Mouse (Mus musculus) stomach, postnatal 0 days (tissue): ENCODE measurements around the gene Ccdc169. TPM values are rescaled to one million over a fixed set of nuclear protein-coding genes. Genes with fewer than 3 reads are reported as not detected.

Experiments
- ATAC-seq: fragments of 200-750 bp; cut with Nextera tagmentation; 2 replicates; pipeline ENCODE4 v1.8.0; 2017; ENCODE audit not compliant: low FRiP score, low TSS enrichment
- DNase-seq: peaks from one replicate; pipeline ENCODE4 v3.0.0-alpha.2; 2016; ENCODE audit warnings: low spot score
- H3K27ac ChIP-seq: fragments of 300-500 bp; sonication (generic); replicated peaks from 2 replicates; pipeline ENCODE4 v1.5.1; 2014; ENCODE audit warnings: mild to moderate bottlenecking, control low read depth
- H3K27me3 ChIP-seq: fragments of 300-500 bp; sonication (generic); 2 replicates; pipeline ENCODE4 v1.6.1; 2014; ENCODE audit warnings: low read length; ENCODE audit not compliant: control insufficient read depth, insufficient read depth
- H3K36me3 ChIP-seq: fragments of 300-500 bp; sonication (generic); 2 replicates; pipeline ENCODE4 v1.6.1; 2014; ENCODE audit warnings: low read length, mixed read lengths; ENCODE audit not compliant: control insufficient read depth, insufficient read depth
- H3K4me1 ChIP-seq: fragments of 300-500 bp; sonication (generic); replicated peaks from 2 replicates; pipeline ENCODE4 v1.6.1; 2014; ENCODE audit warnings: antibody characterized with exemption; ENCODE audit not compliant: control insufficient read depth, insufficient read depth
- H3K4me2 ChIP-seq: fragments of 300-500 bp; sonication (generic); replicated peaks from 2 replicates; pipeline ENCODE4 v1.6.1; 2014; ENCODE audit warnings: low read depth, mild to moderate bottlenecking, control low read depth, moderate library complexity
- H3K4me3 ChIP-seq: fragments of 300-500 bp; sonication (generic); 2 replicates; pipeline ENCODE4 v1.5.1; 2014; ENCODE audit warnings: low read depth, low read length, control low read depth
- H3K9ac ChIP-seq: fragments of 300-500 bp; sonication (generic); 2 replicates; pipeline ENCODE4 v1.6.1; 2014; ENCODE audit warnings: mild to moderate bottlenecking, low read length, control low read depth, mixed read lengths
- H3K9me3 ChIP-seq: fragments of 300-500 bp; sonication (generic); 2 replicates; pipeline ENCODE4 v1.6.1; 2016; ENCODE audit warnings: low read length; ENCODE audit not compliant: control insufficient read depth
- CTCF ChIP-seq: IDR thresholded peaks from 2 replicates; pipeline ENCODE4 v1.5.1; 2016; ENCODE audit warnings: antibody characterized with exemption, low read depth, mild to moderate bottlenecking, moderate library complexity
- EP300 ChIP-seq: optimal IDR thresholded peaks from 2 replicates; pipeline ENCODE3; 2016; ENCODE audit warnings: antibody characterized with exemption
- WGBS: fragments of 180-500 bp; shearing (Covaris S2); extraction: QIAGEN DNeasy Blood & Tissue Kit; methylation state at CpG from one replicate; pipeline ENCODE4 v1.1.7; 2014; 5-methylcytosine and 5-hydroxymethylcytosine counted together
- microRNA-seq: library from miRNA; unstranded; fragments of <30 nt; microRNA quantifications from one replicate; pipeline ENCODE4, GENCODE M21; 2016
- polyA plus RNA-seq: library from polyadenylated mRNA; unstranded; fragments of >200 nt; fragmentation: Nextera tagmentation; extraction: Ambion mirVana; gene quantifications from 2 replicates; pipeline ENCODE4 v1.2.1, GENCODE M21; 2015

Ccdc169 gene
- polyA plus RNA-seq, 1 experiment from 2014 or later = 0.05 TPM

DNA sequence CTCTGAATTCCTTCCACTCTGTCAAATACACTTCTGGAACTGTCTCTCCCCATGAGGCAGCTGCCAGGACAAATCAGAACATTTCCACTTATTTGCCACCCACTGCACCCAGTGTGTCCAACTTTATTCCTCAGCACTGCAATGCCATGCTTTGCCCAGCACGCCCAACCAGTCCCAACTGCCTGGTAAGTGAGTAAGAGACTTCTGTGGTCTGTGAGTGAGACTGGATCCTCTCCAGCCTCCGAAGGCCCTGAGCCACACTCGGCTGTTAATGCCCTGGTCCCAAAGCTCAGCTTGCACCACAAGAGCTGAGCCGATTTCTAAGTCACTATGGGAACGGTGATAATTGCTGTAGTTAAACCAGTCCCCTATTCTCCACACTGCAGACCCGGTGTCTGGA, 70.5 kb downstream of the Ccdc169 start:
- ATAC-seq (0 out of 2 replicates have a peak, but pooled peaks have one; percentile 4), DNase-seq (no peak)
- WGBS = 75% methylated on average over 6 of the region's 6 CpGs
- Histone ChIP-seq H3K9me3 (no peaks in the 10 kb centered on the region), H3K4me1 (no peaks in the 10 kb centered on the region), H3K4me3 (no peak overlapping the region), H3K4me2 (no peak overlapping the region), H3K27ac (no peak overlapping the region), H3K27me3 (no peaks in the 10 kb centered on the region), H3K36me3 (no peaks in the 10 kb centered on the region), H3K9ac (no peak overlapping the region)
- TF ChIP-seq CTCF (no peak), EP300 (no peak)

DNA sequence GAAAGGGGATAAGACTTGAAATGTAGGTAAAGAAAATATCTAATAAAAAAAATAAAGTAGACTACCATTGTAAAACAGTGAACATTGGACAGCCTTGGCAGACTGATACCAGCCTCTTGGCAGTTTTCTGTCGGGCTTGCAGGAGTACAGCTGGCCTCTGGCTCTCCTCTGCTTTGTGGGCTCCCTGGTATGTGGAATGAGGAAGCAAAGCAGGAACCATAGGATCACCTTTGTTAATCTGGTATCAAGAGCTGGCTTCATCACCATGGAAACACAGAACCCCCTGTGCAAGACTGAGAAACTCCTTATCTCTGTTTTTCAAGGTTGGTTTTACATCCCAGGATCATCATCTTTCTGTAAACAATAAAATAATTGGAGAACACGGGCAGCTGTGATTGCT, 75.1 kb downstream of the Ccdc169 start:
- DNase-seq = no peak
- WGBS = 25% methylated on average over 2 of the region's 2 CpGs

DNA sequence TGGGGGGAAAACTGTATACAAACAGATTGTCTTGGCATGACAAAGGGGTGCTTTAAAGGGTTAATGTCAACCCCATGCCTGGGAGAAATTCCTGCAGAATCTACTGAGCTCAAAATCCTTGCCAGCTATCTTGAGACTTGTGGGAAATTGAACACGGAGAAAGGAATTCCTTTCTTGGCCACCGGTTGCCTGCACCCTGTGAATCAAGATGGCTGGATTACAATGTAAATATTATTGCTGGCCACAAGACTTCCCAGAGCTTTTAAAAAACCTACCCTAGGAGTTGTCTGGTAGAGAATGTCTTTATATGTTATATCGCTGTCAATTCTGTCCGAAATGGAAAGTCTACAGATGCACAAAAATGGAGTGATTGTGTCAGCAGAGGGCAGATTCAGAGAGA, 76.6 kb downstream of the Ccdc169 start:
- Histone ChIP-seq H3K4me3 (no peak overlapping the region), H3K9ac (no peak overlapping the region), H3K4me1 (no peaks in the 10 kb centered on the region), H3K36me3 (no peaks in the 10 kb centered on the region), H3K27ac (no peak overlapping the region), H3K9me3 (no peaks in the 10 kb centered on the region), H3K4me2 (no peak overlapping the region), H3K27me3 (no peaks in the 10 kb centered on the region)
- ATAC-seq (no peak), DNase-seq (no peak)
- no peak for TF ChIP-seq CTCF
- TF ChIP-seq EP300 = no peak
- 35% methylated on average over 4 of the region's 4 CpGs for WGBS

More for the DNA sequence above, 75.1 kb downstream of the Ccdc169 start:
- ATAC-seq = no peak
- Histone ChIP-seq H3K9me3 (no peaks in the 10 kb centered on the region), H3K36me3 (no peaks in the 10 kb centered on the region), H3K4me3 (no peak overlapping the region), H3K9ac (no peak overlapping the region), H3K27ac (no peak overlapping the region), H3K4me2 (no peak overlapping the region), H3K27me3 (no peaks in the 10 kb centered on the region), H3K4me1 (no peaks in the 10 kb centered on the region)
- no peak for TF ChIP-seq CTCF
- no peak for TF ChIP-seq EP300

DNA sequence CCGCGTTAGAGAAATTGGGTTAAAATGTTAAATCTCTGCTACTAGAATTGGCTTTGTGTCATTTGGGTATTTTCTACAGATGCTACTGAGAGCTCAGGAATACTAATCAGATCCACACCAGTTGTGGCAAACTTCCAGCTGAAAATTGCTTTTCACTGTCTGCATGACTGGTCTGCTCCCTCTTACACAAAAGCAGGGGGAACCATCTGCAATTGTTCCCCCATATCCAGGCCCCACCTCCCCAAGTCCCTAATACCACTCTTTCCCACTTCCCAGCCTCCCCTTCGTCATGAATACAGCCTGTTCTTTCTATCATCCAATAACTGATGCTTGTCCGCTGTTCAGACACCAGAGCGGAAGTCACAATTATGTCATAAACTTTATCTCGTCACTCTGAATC, 77.3 kb downstream of the Ccdc169 start:
- no peak overlapping the region for H3K27ac ChIP-seq
- H3K9me3 ChIP-seq = no peaks in the 10 kb centered on the region
- DNase-seq (no peak), ATAC-seq (no peak)
- TF ChIP-seq EP300 (no peak), CTCF (no peak)
- H3K27me3 ChIP-seq = no peaks in the 10 kb centered on the region
- 73% methylated on average over 6 of the region's 6 CpGs for WGBS
- no peak overlapping the region for H3K4me2 ChIP-seq
- H3K4me1 ChIP-seq = no peaks in the 10 kb centered on the region
- no peak overlapping the region for H3K9ac ChIP-seq
- H3K4me3 ChIP-seq = no peak overlapping the region
- H3K36me3 ChIP-seq = no peaks in the 10 kb centered on the region

DNA sequence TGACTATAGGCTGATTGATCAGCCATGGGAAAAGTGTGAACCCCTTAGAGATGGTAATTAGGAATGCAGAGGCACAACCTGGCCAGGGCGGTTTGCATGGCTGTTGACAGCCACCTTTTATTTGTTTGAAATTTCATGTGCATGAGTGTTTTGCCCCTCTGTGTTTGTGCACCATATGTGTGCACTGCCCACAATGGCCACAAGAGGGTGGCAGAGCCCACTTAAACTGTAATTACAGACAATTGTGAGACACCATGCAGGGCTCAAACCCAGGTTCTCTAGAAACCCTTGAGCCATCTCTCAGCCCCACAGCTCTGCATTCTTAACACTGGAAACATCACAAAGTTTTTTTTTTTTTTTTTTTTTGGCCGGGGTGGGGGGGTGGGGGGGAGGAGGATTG, 85.4 kb downstream of the Ccdc169 start:
- no peaks in the 10 kb centered on the region; the same call in 1 of the 2 replicates for H3K4me1 ChIP-seq
- WGBS = 85% methylated on average over 2 of the region's 2 CpGs
- H3K36me3 ChIP-seq = no peaks in the 10 kb centered on the region
- no peak overlapping the region for H3K27ac ChIP-seq
- DNase-seq = no peak
- no peaks in the 10 kb centered on the region for H3K9me3 ChIP-seq
- no peak overlapping the region for H3K4me3 ChIP-seq
- H3K9ac ChIP-seq = no peak overlapping the region
- H3K27me3 ChIP-seq = no peaks in the 10 kb centered on the region
- TF ChIP-seq EP300 (no peak), CTCF (peak; percentile 40)
- H3K4me2 ChIP-seq = no peak overlapping the region
- no peak for ATAC-seq

Small RNA genes lying within 50 kb of the gene (microRNA-seq; reads per million reads assigned to microRNA genes)
- not detected for gene Gm22029

Other genes starting within 250 kb of the Ccdc169 start
- gene Sertm1, start 221.5 kb upstream of the Ccdc169 start, polyA plus RNA-seq = not detected in 2 replicates
- gene Ccna1, start 81.8 kb upstream of the Ccdc169 start, polyA plus RNA-seq = 0.32 and 0.67 TPM in 2 replicates
- gene Spg20, start 25.2 kb upstream of the Ccdc169 start, polyA plus RNA-seq = 14.4 and 16.1 TPM in 2 replicates
- gene Sohlh2, start 44.7 kb downstream of the Ccdc169 start, polyA plus RNA-seq = not detected in 2 replicates
- 4.4 and 4.6 TPM in 2 replicates for gene Dclk1, start 105.0 kb downstream of the Ccdc169 start, polyA plus RNA-seq